ENCODE assay signal across 9 mouse cellular contexts in the genomic region with DNA sequence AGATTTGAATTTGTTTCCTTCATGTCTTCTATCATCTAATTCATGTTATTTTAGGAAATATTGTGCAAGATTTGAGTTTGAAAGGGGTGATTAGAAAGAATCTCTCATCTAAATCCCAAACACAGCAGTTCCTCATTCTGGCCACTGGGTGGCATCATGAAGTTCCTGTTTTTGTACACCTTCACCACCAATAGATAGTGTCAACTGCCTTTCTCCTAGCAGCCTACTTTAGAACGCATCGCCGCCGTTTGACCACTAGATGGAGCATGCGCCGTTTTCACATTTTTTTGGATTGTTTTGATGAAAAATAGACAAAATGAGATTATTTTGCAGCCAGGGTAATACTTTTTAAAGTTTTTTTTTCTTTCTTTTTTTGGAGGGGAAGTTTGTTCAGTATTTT.
A peak's percentile ranks its signal among the peaks of the same experiment; 100 is the strongest.
DNase-seq lines count a peak whose midpoint lies in the region; ATAC-seq and TF ChIP-seq lines count a peak whose summit lies in the region.
"Had no signal": no experiment of that assay in that cellular context is flagged by ENCODE, and none has a peak within 500 bp of the region (broad histone marks: within the 10 kb centered on the region; RNA-seq: fewer than 3 reads in every experiment).

No protein-coding gene starts in this region.

- H3K4me3 ChIP-seq in MEL (ENCODE audit: control insufficient read depth in 1 of 2, insufficient read depth in 1 of 2, low read depth in 2 of 2, low read length in 2 of 2): peak overlapping the region in 1 of 2 experiments; percentile 18; a peak in 1 of 4 replicates
- H3K4me3 ChIP-seq in forebrain, embryonic 11.5 days (ENCODE audit: low read depth, low read length): no peak overlapping the region
- no peak overlapping the region for H3K4me3 ChIP-seq in hindbrain, embryonic 13.5 days
- H3K4me3 ChIP-seq: limb, embryonic 15.5 days had no signal

- TF ChIP-seq POLR2A in MEL (IDR thresholded peaks at IDR 0.05; ENCODE audit: control insufficient read depth in 1 of 2, insufficient read depth in 1 of 2, low read depth in 1 of 2, low read length in 2 of 2, poor library complexity in 1 of 2): no peak

- peaks cover 6% of the 10 kb centered on the region in 2 experiments; a peak in 2 of 4 replicates for H3K4me1 ChIP-seq in MEL (ENCODE audit: control insufficient read depth in 1 of 2, insufficient read depth in 2 of 2, low read length in 2 of 2)
- no peaks in the 10 kb centered on the region for H3K4me1 ChIP-seq in forebrain, embryonic 11.5 days (replicated peaks; ENCODE audit: control insufficient read depth, insufficient read depth, low read length)
- H3K4me1 ChIP-seq in hindbrain, embryonic 13.5 days (replicated peaks): no peaks in the 10 kb centered on the region
- H3K4me1 ChIP-seq: limb, embryonic 15.5 days had no signal

- TF ChIP-seq EP300 in MEL (IDR thresholded peaks at IDR 0.05; ENCODE audit: low read depth in 1 of 2, low read length in 2 of 2): peak in 1 of 2 experiments; percentile 53; a peak in 1 of 4 replicates

- peaks cover 0 to 4% of the 10 kb centered on the region in 2 experiments; a peak in 1 of 4 replicates for H3K36me3 ChIP-seq in MEL (ENCODE audit: control insufficient read depth in 1 of 2, insufficient read depth in 2 of 2, low read length in 2 of 2)
- no peaks in the 10 kb centered on the region for H3K36me3 ChIP-seq in forebrain, embryonic 11.5 days (ENCODE audit: control insufficient read depth, insufficient read depth, low read length)
- H3K36me3 ChIP-seq in hindbrain, embryonic 13.5 days: no peaks in the 10 kb centered on the region
- H3K36me3 ChIP-seq: limb, embryonic 15.5 days had no signal

- ATAC-seq in forebrain, embryonic 11.5 days (replicated peaks; ENCODE audit: low FRiP score): peak; percentile 77
- ATAC-seq in hindbrain, embryonic 13.5 days (ENCODE audit: low FRiP score): peak; percentile 79

- H3K9me3 ChIP-seq in MEL (replicated peaks; ENCODE audit: insufficient read depth, low read length): no peaks in the 10 kb centered on the region
- no peaks in the 10 kb centered on the region for H3K9me3 ChIP-seq in forebrain, embryonic 11.5 days (ENCODE audit: control insufficient read depth, low read length)
- no peaks in the 10 kb centered on the region for H3K9me3 ChIP-seq in hindbrain, embryonic 13.5 days
- H3K9me3 ChIP-seq: limb, embryonic 15.5 days had no signal

- H3K79me2 ChIP-seq in MEL (ENCODE audit: control insufficient read depth, insufficient read depth, low read length, poor library complexity): no peaks in the 10 kb centered on the region

- no peak overlapping the region for H3K9ac ChIP-seq in MEL (ENCODE audit: control insufficient read depth, low read depth, low read length, poor library complexity, severe bottlenecking)
- H3K9ac ChIP-seq in forebrain, embryonic 11.5 days (ENCODE audit: low read length): no peak overlapping the region
- H3K9ac ChIP-seq in hindbrain, embryonic 13.5 days: no peak overlapping the region
- H3K9ac ChIP-seq: limb, embryonic 15.5 days had no signal

- no peaks in the 10 kb centered on the region for H3K27me3 ChIP-seq in MEL (ENCODE audit: control insufficient read depth in 1 of 2, insufficient read depth in 2 of 2, low read length in 2 of 2)
- H3K27me3 ChIP-seq in forebrain, embryonic 11.5 days (ENCODE audit: control insufficient read depth, insufficient read depth, low read length): no peaks in the 10 kb centered on the region
- no peaks in the 10 kb centered on the region for H3K27me3 ChIP-seq in hindbrain, embryonic 13.5 days
- H3K27me3 ChIP-seq: limb, embryonic 15.5 days had no signal

- H3K27ac ChIP-seq in MEL (ENCODE audit: control insufficient read depth, low read depth, low read length): no peak overlapping the region
- no peak overlapping the region for H3K27ac ChIP-seq in forebrain, embryonic 11.5 days (ENCODE audit: low read depth, low read length)
- H3K27ac ChIP-seq in hindbrain, embryonic 13.5 days: no peak overlapping the region
- H3K27ac ChIP-seq: limb, embryonic 15.5 days had no signal

- peak; percentile 91 for DNase-seq in MEL (ENCODE audit: low read depth, low spot score)
- DNase-seq in c-Kit-negative CD71-positive TER-119-positive erythroid progenitor cells, embryonic 14.5 days (ENCODE audit: low read depth, low spot score): peak; percentile 12
- DNase-seq in forebrain, embryonic 11.5 days (ENCODE audit: low spot score): peak; percentile 70
- DNase-seq in layer of hippocampus, postnatal 10 days (ENCODE audit: low spot score in 2 of 2): peak; percentile 79
- peak; percentile 59 to 69 for DNase-seq in lung, postnatal 4 days
- DNase-seq in right cerebral cortex, adult 18-20 months: peak; percentile 66
- DNase-seq in urinary bladder, postnatal 25 days (ENCODE audit: low spot score): peak; percentile 19

- 3% methylated on average over 6 of the region's 6 CpGs for WGBS in forebrain, embryonic 11.5 days
- 2% methylated on average over 6 of the region's 6 CpGs for WGBS in hindbrain, embryonic 13.5 days

- H3K4me2 ChIP-seq in forebrain, embryonic 11.5 days (ENCODE audit: low read depth, low read length, severe bottlenecking): no peak overlapping the region
- H3K4me2 ChIP-seq in hindbrain, embryonic 13.5 days: no peak overlapping the region
- H3K4me2 ChIP-seq: limb, embryonic 15.5 days had no signal

- TF ChIP-seq CTCF in MEL (IDR thresholded peaks at IDR 0.05 in 2 of 3, conservative IDR thresholded peaks at IDR 0.05 in 1 of 3; ENCODE audit: control insufficient read depth in 1 of 3, insufficient read depth in 1 of 3, low read depth in 2 of 3, low read length in 3 of 3, poor library complexity in 1 of 3, severe bottlenecking in 1 of 3): peak in 2 of 3 experiments; percentile 80 to 87; a peak in 5 of 6 replicates

- peak; percentile 84 for TF ChIP-seq RAD21 in MEL (IDR thresholded peaks at IDR 0.05; ENCODE audit: low read depth, low read length)

TF ChIP-seq in MEL, 35 proteins besides CTCF, POLR2A, EP300 and RAD21:
- no peak for TF ChIP-seq POLR2AphosphoS2 (IDR thresholded peaks at IDR 0.05; ENCODE audit: low read length)
- TF ChIP-seq MAX (IDR thresholded peaks at IDR 0.05; ENCODE audit: low read length): no peak
- no peak for TF ChIP-seq UBTF (IDR thresholded peaks at IDR 0.05; ENCODE audit: borderline replicate concordance, insufficient read depth, low read depth, low read length)
- 0 out of 2 replicates have a peak, but pooled peaks have one; percentile 49 for TF ChIP-seq HCFC1 (IDR thresholded peaks at IDR 0.05; ENCODE audit: low read depth, low read length)
- no peak for TF ChIP-seq USF2 (IDR thresholded peaks at IDR 0.05; ENCODE audit: borderline replicate concordance in 1 of 2, insufficient read depth in 1 of 2, low read depth in 1 of 2, low read length in 2 of 2)
- no peak for TF ChIP-seq E2F4 (IDR thresholded peaks at IDR 0.05; ENCODE audit: borderline replicate concordance, low read depth, low read length)
- TF ChIP-seq NRF1 (IDR thresholded peaks at IDR 0.05; ENCODE audit: insufficient read depth, low read depth, low read length, poor library complexity, severe bottlenecking): no peak
- no peak for TF ChIP-seq RCOR1 (IDR thresholded peaks at IDR 0.05; ENCODE audit: low read depth, low read length)
- TF ChIP-seq ZC3H11A (IDR thresholded peaks at IDR 0.05; ENCODE audit: low read depth, low read length): peak; percentile 73
- no peak for TF ChIP-seq SIN3A (IDR thresholded peaks at IDR 0.05; ENCODE audit: low read length)
- no peak for TF ChIP-seq MYB (IDR thresholded peaks at IDR 0.05; ENCODE audit: low read depth, low read length)
- no peak for TF ChIP-seq CHD1 (IDR thresholded peaks at IDR 0.05; ENCODE audit: low read depth, low read length)
- TF ChIP-seq ELF1 (IDR thresholded peaks at IDR 0.05; ENCODE audit: low read depth, low read length): no peak
- peak; percentile 84 for TF ChIP-seq ZNF384 (IDR thresholded peaks at IDR 0.05; ENCODE audit: low read depth, low read length)
- TF ChIP-seq MXI1 (IDR thresholded peaks at IDR 0.05; ENCODE audit: low read depth, low read length): no peak; the same call in 1 of the 2 replicates
- TF ChIP-seq MAFK (IDR thresholded peaks at IDR 0.05; ENCODE audit: borderline replicate concordance, low read depth, low read length): no peak
- TF ChIP-seq TCF12 (IDR thresholded peaks at IDR 0.05; ENCODE audit: low read depth, low read length): no peak
- TF ChIP-seq KAT2A (conservative IDR thresholded peaks at IDR 0.05; ENCODE audit: low read depth, low read length): no peak
- TF ChIP-seq MYC (IDR thresholded peaks at IDR 0.05; ENCODE audit: low read depth, low read length): no peak
- no peak for TF ChIP-seq GABPA (IDR thresholded peaks at IDR 0.05; ENCODE audit: low read depth, low read length)
- no peak for TF ChIP-seq ZKSCAN1 (IDR thresholded peaks at IDR 0.05; ENCODE audit: low read depth, low read length)
- peak; percentile 59 for TF ChIP-seq GATA1 (IDR thresholded peaks at IDR 0.05; ENCODE audit: low read depth, low read length)
- TF ChIP-seq USF1 (IDR thresholded peaks at IDR 0.05; ENCODE audit: low read depth, low read length): no peak
- TF ChIP-seq MAZ (IDR thresholded peaks at IDR 0.05; ENCODE audit: low read depth, low read length): no peak
- peak; percentile 96 for TF ChIP-seq SMC3 (IDR thresholded peaks at IDR 0.05; ENCODE audit: low read depth, low read length)
TF ChIP-seq in MEL: peak in this region for 5.

Comparison
In these comparisons a context has a peak if more than half of its experiments do, and no peak if none do; other contexts are left out.
1. DNase-seq: peak in every context shown above with its lines; median percentile 91 in MEL; 79 in layer of hippocampus, postnatal 10 days; 70 in forebrain, embryonic 11.5 days; 66 in right cerebral cortex, adult 18-20 months; 64 in lung, postnatal 4 days; 19 in urinary bladder, postnatal 25 days; 12 in c-Kit-negative CD71-positive TER-119-positive erythroid progenitor cells, embryonic 14.5 days.